Mouse (Mus musculus) lung, embryonic 15.5 days (tissue): ENCODE data around the gene Zscan26. TPM values are rescaled to one million over a fixed set of nuclear protein-coding genes. Genes with fewer than 3 reads are reported as not detected.

Experiments used
- ATAC-seq: fragments of 200-750 bp; cut with Nextera tagmentation; 2 replicates; pipeline ENCODE4 v1.8.0; 2017; ENCODE audit warnings: moderate number of reproducible peaks, borderline replicate concordance; ENCODE audit not compliant: low FRiP score, low TSS enrichment; ENCODE audit errors: extremely low read depth
- H3K27ac ChIP-seq: fragments of 300-500 bp; sonication (generic); 2 replicates; pipeline ENCODE4 v1.5.1; 2015; ENCODE audit warnings: moderate library complexity, mild to moderate bottlenecking, inconsistent platforms
- H3K27me3 ChIP-seq: fragments of 300-500 bp; sonication (generic); 2 replicates; pipeline ENCODE4 v1.6.1; 2015; ENCODE audit warnings: inconsistent platforms
- H3K36me3 ChIP-seq: fragments of 300-500 bp; sonication (generic); 2 replicates; pipeline ENCODE4 v1.6.1; 2015; ENCODE audit warnings: inconsistent platforms
- H3K4me1 ChIP-seq: fragments of 300-500 bp; sonication (generic); 2 replicates; pipeline ENCODE4 v1.6.1; 2015; ENCODE audit warnings: inconsistent platforms
- H3K4me2 ChIP-seq: fragments of 300-500 bp; sonication (generic); 2 replicates; pipeline ENCODE4 v1.6.1; 2015; ENCODE audit warnings: inconsistent platforms, mild to moderate bottlenecking, moderate library complexity
- H3K4me3 ChIP-seq: fragments of 300-500 bp; sonication (generic); 2 replicates; pipeline ENCODE4 v1.5.1; 2015; ENCODE audit warnings: mild to moderate bottlenecking, inconsistent platforms
- H3K9ac ChIP-seq: fragments of 300-500 bp; sonication (generic); 2 replicates; pipeline ENCODE4 v1.6.1; 2015; ENCODE audit warnings: inconsistent platforms
- H3K9me3 ChIP-seq: fragments of 300-500 bp; sonication (generic); 2 replicates; pipeline ENCODE4 v1.6.1; 2016; ENCODE audit warnings: inconsistent platforms
- WGBS: fragments of 180-500 bp; shearing (Covaris S2); methylation state at CpG from one replicate; pipeline ENCODE4 v1.1.7; 2015; 5-methylcytosine and 5-hydroxymethylcytosine counted together
- polyA plus RNA-seq: library from polyadenylated mRNA; unstranded; fragments of >200 nt; fragmentation: Nextera tagmentation; extraction: Ambion mirVana; gene quantifications from 2 replicates; pipeline ENCODE4 v1.2.1, GENCODE M21; 2015

The Zscan26 gene
- polyA plus RNA-seq, 1 experiment from 2014 or later, result 33.8 TPM

- Histone ChIP-seq H3K4me1 (peaks cover 5% of the 10 kb centered on the region; the same call in 1 of the 2 replicates), H3K36me3 (no peaks in the 10 kb centered on the region), H3K27ac (no peak overlapping the region), H3K9me3 (no peaks in the 10 kb centered on the region), H3K27me3 (no peaks in the 10 kb centered on the region), H3K4me2 (no peak overlapping the region), H3K9ac (no peak overlapping the region), H3K4me3 (no peak overlapping the region)
- ATAC-seq, result no peak
- 80% methylated on average over 6 of the region's 6 CpGs for WGBS
Observed at GRCm38 (mm10) chr13:21417298-21418010, 36.1 kb downstream of the Zscan26 start.

GRCm38 (mm10) chr13:21415750-21416149, 37.8 kb downstream of the Zscan26 start:
- Histone ChIP-seq H3K4me3 (no peak overlapping the region), H3K27ac (no peak overlapping the region; the same call in 1 of the 2 replicates), H3K9me3 (no peaks in the 10 kb centered on the region), H3K4me1 (peaks cover 5% of the 10 kb centered on the region; the same call in 1 of the 2 replicates), H3K36me3 (no peaks in the 10 kb centered on the region), H3K9ac (no peak overlapping the region), H3K27me3 (no peaks in the 10 kb centered on the region), H3K4me2 (no peak overlapping the region)
- 88% methylated on average over 2 of the region's 2 CpGs for WGBS
- no peak for ATAC-seq

GRCm38 (mm10) chr13:21415266-21415665, 38.3 kb downstream of the Zscan26 start:
- 62% methylated on average over 4 of the region's 4 CpGs for WGBS
- Histone ChIP-seq H3K4me3 (no peak overlapping the region), H3K4me2 (peak overlapping the region; percentile 27; the same call in 1 of the 2 replicates), H3K27ac (peak overlapping the region; percentile 63), H3K36me3 (no peaks in the 10 kb centered on the region), H3K4me1 (peaks cover 5% of the 10 kb centered on the region; the same call in 1 of the 2 replicates), H3K9ac (no peak overlapping the region), H3K9me3 (no peaks in the 10 kb centered on the region), H3K27me3 (no peaks in the 10 kb centered on the region)
- no peak for ATAC-seq

- no peak overlapping the region for H3K9ac ChIP-seq
- peak; percentile 49; the same call in 1 of the 2 replicates for ATAC-seq
- peak overlapping the region; percentile 63 for H3K27ac ChIP-seq
- no peak overlapping the region for H3K4me3 ChIP-seq
- H3K9me3 ChIP-seq, result no peaks in the 10 kb centered on the region
- H3K4me1 ChIP-seq, result peaks cover 5% of the 10 kb centered on the region; the same call in 1 of the 2 replicates
- no peaks in the 10 kb centered on the region for H3K27me3 ChIP-seq
- H3K36me3 ChIP-seq, result no peaks in the 10 kb centered on the region
- peak overlapping the region; percentile 27; the same call in 1 of the 2 replicates for H3K4me2 ChIP-seq
- 49% methylated on average over 14 of the region's 15 CpGs for WGBS
Observed at GRCm38 (mm10) chr13:21414231-21415212, 39.0 kb downstream of the Zscan26 start.

- peaks cover 11% of the 10 kb centered on the region; the same call in 1 of the 2 replicates for H3K4me1 ChIP-seq
- H3K27me3 ChIP-seq, result no peaks in the 10 kb centered on the region
- no peak for ATAC-seq
- H3K27ac ChIP-seq, result peak overlapping the region; percentile 6; the same call in 1 of the 2 replicates
- no peaks in the 10 kb centered on the region for H3K9me3 ChIP-seq
- peak overlapping the region; percentile 46 for H3K4me3 ChIP-seq
- no peaks in the 10 kb centered on the region for H3K36me3 ChIP-seq
- H3K9ac ChIP-seq, result peak overlapping the region; percentile 27; the same call in 1 of the 2 replicates
- WGBS, result 48% methylated on average over 11 of the region's 11 CpGs
- H3K4me2 ChIP-seq, result peak overlapping the region; percentile 70
Observed at GRCm38 (mm10) chr13:21408805-21409459, 44.6 kb downstream of the Zscan26 start.

- H3K4me3 ChIP-seq, result peak overlapping the region; percentile 46
- 3% methylated on average over 27 of the region's 27 CpGs for WGBS
- no peaks in the 10 kb centered on the region for H3K36me3 ChIP-seq
- H3K9ac ChIP-seq, result peak overlapping the region; percentile 57
- no peaks in the 10 kb centered on the region for H3K27me3 ChIP-seq
- H3K4me1 ChIP-seq, result peaks cover 11% of the 10 kb centered on the region; the same call in 1 of the 2 replicates
- peak overlapping the region; percentile 70 for H3K4me2 ChIP-seq
- H3K9me3 ChIP-seq, result no peaks in the 10 kb centered on the region
- peak; percentile 95 for ATAC-seq
- peak overlapping the region; percentile 52 for H3K27ac ChIP-seq
Observed at GRCm38 (mm10) chr13:21407969-21408804, 45.3 kb downstream of the Zscan26 start.

- 80% methylated on average over 11 of the region's 11 CpGs for WGBS
- no peak for ATAC-seq
- Histone ChIP-seq H3K4me2 (peak overlapping the region; percentile 70; the same call in 1 of the 2 replicates), H3K36me3 (no peaks in the 10 kb centered on the region), H3K9ac (no peak overlapping the region), H3K9me3 (no peaks in the 10 kb centered on the region), H3K4me1 (peaks cover 11% of the 10 kb centered on the region; the same call in 1 of the 2 replicates), H3K27me3 (no peaks in the 10 kb centered on the region), H3K27ac (no peak overlapping the region), H3K4me3 (no peak overlapping the region)
Observed at GRCm38 (mm10) chr13:21407341-21407740, 46.2 kb downstream of the Zscan26 start.

- H3K27me3 ChIP-seq, result no peaks in the 10 kb centered on the region
- whole genome bisulfite sequencing, result 0% methylated on average over 2 of the region's 2 CpGs
- H3K4me3 ChIP-seq, result peak overlapping the region; percentile 89
- peak overlapping the region; percentile 62 for H3K4me2 ChIP-seq
- no peaks in the 10 kb centered on the region for H3K9me3 ChIP-seq
- H3K9ac ChIP-seq, result peak overlapping the region; percentile 92
- H3K36me3 ChIP-seq, result peaks cover 12% of the 10 kb centered on the region
- ATAC-seq, result no peak
- H3K4me1 ChIP-seq, result peaks cover 16% of the 10 kb centered on the region
- H3K27ac ChIP-seq, result 0 out of 2 replicates have a peak overlapping the region, but pooled peaks have one; percentile 82
Observed at GRCm38 (mm10) chr13:21402848-21403247, 50.7 kb downstream of the Zscan26 start.

- H3K36me3 ChIP-seq, result peaks cover 12% of the 10 kb centered on the region
- peak within 1 kb of the TSS; percentile 89 for H3K4me3 ChIP-seq
- peak within 1 kb of the TSS; percentile 62 for H3K4me2 ChIP-seq
- no peaks in the 10 kb centered on the region for H3K27me3 ChIP-seq
- H3K9ac ChIP-seq, result peak within 1 kb of the TSS; percentile 92
- under 1% methylated on average over 35 of the region's 35 CpGs for WGBS
- peaks cover 11% of the 10 kb centered on the region for H3K4me1 ChIP-seq
- peak within 1 kb of the TSS; percentile 82 for H3K27ac ChIP-seq
- ATAC-seq, result peak; percentile 94
- no peaks in the 10 kb centered on the region for H3K9me3 ChIP-seq
Observed at GRCm38 (mm10) chr13:21402287-21402846, 51.2 kb downstream of the Zscan26 start, which contains the start of gene Zkscan3. TSS of gene Zkscan3 (minus strand) at chr13:21402755.

GRCm38 (mm10) chr13:21401636-21402286, 51.8 kb downstream of the Zscan26 start:
- Histone ChIP-seq H3K36me3 (peaks cover 12% of the 10 kb centered on the region), H3K4me1 (peaks cover 11% of the 10 kb centered on the region; the same call in 1 of the 2 replicates), H3K27me3 (no peaks in the 10 kb centered on the region), H3K4me2 (peak overlapping the region; percentile 62), H3K9ac (peak overlapping the region; percentile 92), H3K4me3 (peak overlapping the region; percentile 89), H3K27ac (peak overlapping the region; percentile 82), H3K9me3 (no peaks in the 10 kb centered on the region)
- 0 out of 2 replicates have a peak, but pooled peaks have one; percentile 46 for ATAC-seq
- WGBS, result 5% methylated on average over 12 of the region's 12 CpGs
